Mouse (Mus musculus): Measurements from ENCODE around the gene Vldlr. TPM values are rescaled to one million over a fixed set of nuclear protein-coding genes. Genes with fewer than 3 reads are reported as not detected.

Gene Vldlr
- total RNA-seq, 1 experiment = 4.6 TPM

- no peak for DNase-seq (ENCODE audit: low read depth, low spot score)
- Histone ChIP-seq H3K9ac (ENCODE audit: insufficient read depth, low read depth, low read length, poor library complexity, severe bottlenecking) (no peak overlapping the region), H3K36me3 (ENCODE audit: control insufficient read depth, insufficient read depth, low read length, poor library complexity, severe bottlenecking) (no peaks in the 10 kb centered on the region), H3K4me3 (ENCODE audit: insufficient read depth in 1 of 2, low read depth in 1 of 2, low read length in 2 of 2, poor library complexity in 1 of 2, severe bottlenecking in 1 of 2) (no peak overlapping the region), H3K9me3 (ENCODE audit: control insufficient read depth, insufficient read depth, low read depth, low read length) (no peaks in the 10 kb centered on the region), H3K4me1 (ENCODE audit: control insufficient read depth in 2 of 2, insufficient read depth in 2 of 2, low read length in 2 of 2, poor library complexity in 1 of 2) (no peaks in the 10 kb centered on the region), H3K27ac (ENCODE audit: insufficient read depth, low read depth, low read length, poor library complexity, severe bottlenecking) (no peak overlapping the region)
- in situ Hi-C loops (cut with MboI; ENCODE audit: low sequenced_read_pairs in 2 of 2, unreplicated experiment in 2 of 2) = no loop called here
- TF ChIP-seq CHD2 (IDR thresholded peaks at IDR 0.05; ENCODE audit: low read depth, low read length) (no peak), HCFC1 (IDR thresholded peaks at IDR 0.05; ENCODE audit: borderline replicate concordance, insufficient read depth, low read length) (no peak), ZNF384 (IDR thresholded peaks at IDR 0.05; ENCODE audit: low read depth, low read length) (no peak), ZC3H11A (IDR thresholded peaks at IDR 0.05; ENCODE audit: borderline replicate concordance, low read depth, low read length) (no peak), MAFK (IDR thresholded peaks at IDR 0.05; ENCODE audit: insufficient read depth, low read depth, low read length) (no peak)
Measured at GRCm38 (mm10) chr19:27274382-27274781, 58.1 kb downstream of the Vldlr start.

- no peaks in the 10 kb centered on the region for H3K4me1 ChIP-seq (ENCODE audit: control insufficient read depth in 2 of 2, insufficient read depth in 2 of 2, low read length in 2 of 2, poor library complexity in 1 of 2)
- in situ Hi-C loops (cut with MboI; ENCODE audit: low sequenced_read_pairs in 2 of 2, unreplicated experiment in 2 of 2) = no loop called here
- DNase-seq (ENCODE audit: low read depth, low spot score) = no peak
- H3K36me3 ChIP-seq (ENCODE audit: control insufficient read depth, insufficient read depth, low read length, poor library complexity, severe bottlenecking) = no peaks in the 10 kb centered on the region
- no peak for TF ChIP-seq HCFC1 (IDR thresholded peaks at IDR 0.05; ENCODE audit: borderline replicate concordance, insufficient read depth, low read length)
- no peak for TF ChIP-seq CHD2 (IDR thresholded peaks at IDR 0.05; ENCODE audit: low read depth, low read length)
- TF ChIP-seq ZC3H11A (IDR thresholded peaks at IDR 0.05; ENCODE audit: borderline replicate concordance, low read depth, low read length) = no peak
- no peak for TF ChIP-seq ZNF384 (IDR thresholded peaks at IDR 0.05; ENCODE audit: low read depth, low read length)
- no peak for TF ChIP-seq MAFK (IDR thresholded peaks at IDR 0.05; ENCODE audit: insufficient read depth, low read depth, low read length)
- H3K27ac ChIP-seq (ENCODE audit: insufficient read depth, low read depth, low read length, poor library complexity, severe bottlenecking) = no peak overlapping the region
- H3K4me3 ChIP-seq (ENCODE audit: insufficient read depth in 1 of 2, low read depth in 1 of 2, low read length in 2 of 2, poor library complexity in 1 of 2, severe bottlenecking in 1 of 2) = no peak overlapping the region
- H3K9ac ChIP-seq (ENCODE audit: insufficient read depth, low read depth, low read length, poor library complexity, severe bottlenecking) = no peak overlapping the region
- no peaks in the 10 kb centered on the region for H3K9me3 ChIP-seq (ENCODE audit: control insufficient read depth, insufficient read depth, low read depth, low read length)
Measured at GRCm38 (mm10) chr19:27279174-27279573, 62.9 kb downstream of the Vldlr start.

Other genes with a start within 250 kb of the Vldlr start
- gene Kcnv2, start 106.1 kb downstream of the Vldlr start, total RNA-seq (2012; rRNA removed) = 0.05 and 0.13 TPM in 2 replicates
- gene Pum3, start 213.3 kb downstream of the Vldlr start, total RNA-seq (2012; rRNA removed) = 102 and 120 TPM in 2 replicates

All from ES-E14 (cell line).